Mouse (Mus musculus): ENCODE results near the gene Npm3. TPM values are rescaled to one million over a fixed set of nuclear protein-coding genes. Genes with fewer than 3 reads are reported as not detected.
A peak's percentile ranks its signal among the peaks of the same experiment; 100 is the strongest.

The Npm3 gene
- total and polyA plus RNA-seq, 2 experiments from 2014 or later, result 7.8 to 34.7 TPM

DNA sequence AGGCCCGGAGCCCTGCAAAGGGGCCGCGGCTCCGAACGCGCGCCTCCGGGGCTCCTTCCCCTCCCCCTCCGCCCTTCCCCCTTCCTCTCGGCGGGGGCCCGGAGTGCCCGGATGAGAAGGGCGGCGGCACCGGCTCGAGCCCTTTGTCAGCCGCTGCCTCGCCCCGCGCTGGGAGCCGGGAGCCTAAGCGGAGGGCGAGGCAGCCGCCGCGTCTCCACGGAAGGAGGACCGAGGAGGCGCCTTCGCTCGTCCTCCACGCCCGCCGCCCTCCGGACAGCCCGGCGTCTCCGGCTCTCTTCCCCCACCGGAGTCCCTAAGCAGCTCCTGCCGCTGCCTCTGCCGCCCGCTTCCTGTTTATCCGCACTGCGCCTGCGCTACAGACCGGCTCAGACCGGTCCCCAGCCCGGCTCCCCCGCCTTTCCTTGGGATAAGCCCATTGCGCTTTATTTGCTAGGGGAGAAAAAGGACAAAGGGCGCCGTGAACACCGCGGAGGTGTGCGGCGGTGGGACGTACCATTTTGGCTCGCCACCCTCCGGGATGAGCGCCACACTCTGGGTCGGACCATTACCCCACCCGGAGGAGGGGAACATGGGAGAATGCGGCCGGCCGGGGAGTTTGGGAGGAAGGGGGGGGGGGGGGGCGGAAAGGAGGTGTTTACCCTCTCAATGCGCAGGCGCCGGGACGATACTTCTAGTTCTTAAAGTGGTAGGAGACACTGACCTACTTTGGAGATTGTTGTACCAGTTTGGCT is 34.0 kb upstream of the Npm3 start, which contains the start of gene Mgea5:
TSS of gene Mgea5 (minus strand) at position 657 of the 752 bp plus-strand sequence.
- Histone ChIP-seq H3K9ac (peak within 1 kb of the TSS; percentile 97), H3K27ac (ENCODE audit: low read depth, low read length) (peak within 1 kb of the TSS; percentile 100), H3K9me3 (ENCODE audit: low read length) (no peaks in the 10 kb centered on the region), H3K4me3 (ENCODE audit: low read depth, low read length) (peak within 1 kb of the TSS; percentile 100), H3K27me3 (ENCODE audit: insufficient read depth, low read length) (no peaks in the 10 kb centered on the region), H3K4me2 (ENCODE audit: low read depth) (peak within 1 kb of the TSS; percentile 52), H3K4me1 (ENCODE audit: insufficient read depth) (peaks cover 22% of the 10 kb centered on the region), H3K36me3 (ENCODE audit: insufficient read depth) (peaks cover 7% of the 10 kb centered on the region)
- ATAC-seq, result peak; percentile 96
- WGBS, result 3% methylated on average over 59 of the region's 71 CpGs
- peak; percentile 99 for DNase-seq
- peak; percentile 22; the same call in 1 of the 2 replicates for TF ChIP-seq CTCF (IDR thresholded peaks at IDR 0.05; ENCODE audit: low read depth)

DNA sequence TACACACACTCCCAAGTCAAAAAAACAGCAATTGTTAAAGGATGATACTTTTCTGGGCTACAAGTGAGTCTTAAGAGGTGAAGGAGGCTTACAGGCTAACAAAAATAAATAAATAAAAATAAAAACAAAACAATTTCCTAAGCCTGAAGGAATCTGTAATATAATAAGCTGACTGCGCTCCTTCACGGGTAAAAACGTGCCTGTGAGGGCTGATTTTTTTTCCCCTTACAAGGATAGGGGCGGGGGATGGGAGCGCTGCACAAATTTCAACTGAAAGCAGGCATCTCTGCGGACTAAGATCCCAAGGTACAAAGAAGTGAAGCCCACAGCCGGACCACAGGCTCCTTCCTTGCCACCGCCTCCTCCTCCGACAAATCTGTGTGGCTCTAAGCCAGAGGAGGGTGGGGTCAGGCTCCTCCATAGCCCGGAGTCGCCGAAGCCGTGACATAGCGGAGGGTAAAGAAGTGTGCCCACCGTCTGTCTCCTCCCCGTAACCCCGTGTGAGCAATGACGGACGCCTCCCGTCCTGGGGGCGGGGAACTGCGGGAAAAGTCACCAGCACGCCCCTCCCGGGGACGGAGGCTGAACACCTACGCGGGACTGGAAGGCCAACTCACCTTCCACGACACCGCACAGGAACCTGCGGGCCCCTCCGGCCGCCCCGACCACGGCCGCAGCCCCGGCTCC is 33.1 kb upstream of the Npm3 start:
- peak; percentile 59 for DNase-seq

DNA sequence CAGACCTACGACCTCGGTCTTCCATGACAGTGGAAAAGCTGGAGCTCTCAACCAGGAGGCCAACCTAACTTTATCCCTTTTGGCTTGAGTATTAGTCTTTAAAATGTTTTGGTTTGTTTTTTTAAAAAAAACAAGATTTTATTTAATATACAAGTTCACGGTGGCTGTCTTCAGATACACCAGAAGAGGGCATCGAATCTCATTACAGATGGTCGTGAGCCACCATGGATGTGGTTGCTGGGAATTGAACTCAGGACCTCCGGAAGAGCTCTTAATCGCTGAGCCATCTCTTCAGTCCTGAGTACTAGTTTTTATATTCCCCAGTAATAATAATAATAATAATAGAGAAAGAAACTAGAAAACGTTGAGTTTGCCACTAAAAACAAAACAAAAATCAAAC is 32.3 kb upstream of the Npm3 start:
- H3K36me3 ChIP-seq (ENCODE audit: insufficient read depth), result peaks cover 18% of the 10 kb centered on the region
- H3K9ac ChIP-seq, result peak overlapping the region; percentile 97; the same call in 1 of the 2 replicates
- TF ChIP-seq CTCF (IDR thresholded peaks at IDR 0.05; ENCODE audit: low read depth), result 0 out of 2 replicates have a peak, but pooled peaks have one; percentile 17
- WGBS, result 53% methylated on average over 8 of the region's 8 CpGs
- H3K27ac ChIP-seq (ENCODE audit: low read depth, low read length), result no peak overlapping the region
- H3K9me3 ChIP-seq (ENCODE audit: low read length), result no peaks in the 10 kb centered on the region
- H3K4me3 ChIP-seq (ENCODE audit: low read depth, low read length), result peak overlapping the region; percentile 100
- peaks cover 22% of the 10 kb centered on the region for H3K4me1 ChIP-seq (ENCODE audit: insufficient read depth)
- H3K27me3 ChIP-seq (ENCODE audit: insufficient read depth, low read length), result no peaks in the 10 kb centered on the region
- no peak for ATAC-seq
- H3K4me2 ChIP-seq (ENCODE audit: low read depth), result peak overlapping the region; percentile 51
- DNase-seq, result no peak

More for the DNA sequence above, 33.1 kb upstream of the Npm3 start:
- ATAC-seq, result peak; percentile 14
- peak overlapping the region; percentile 100 for H3K27ac ChIP-seq (ENCODE audit: low read depth, low read length)
- H3K9ac ChIP-seq, result peak overlapping the region; percentile 97
- H3K27me3 ChIP-seq (ENCODE audit: insufficient read depth, low read length), result no peaks in the 10 kb centered on the region
- peaks cover 22% of the 10 kb centered on the region for H3K4me1 ChIP-seq (ENCODE audit: insufficient read depth)
- peak overlapping the region; percentile 51 for H3K4me2 ChIP-seq (ENCODE audit: low read depth)
- H3K36me3 ChIP-seq (ENCODE audit: insufficient read depth), result peaks cover 14% of the 10 kb centered on the region
- peak overlapping the region; percentile 100 for H3K4me3 ChIP-seq (ENCODE audit: low read depth, low read length)
- H3K9me3 ChIP-seq (ENCODE audit: low read length), result no peaks in the 10 kb centered on the region
- WGBS, result under 1% methylated on average over 34 of the region's 36 CpGs
- no peak for TF ChIP-seq CTCF (IDR thresholded peaks at IDR 0.05; ENCODE audit: low read depth)

DNA sequence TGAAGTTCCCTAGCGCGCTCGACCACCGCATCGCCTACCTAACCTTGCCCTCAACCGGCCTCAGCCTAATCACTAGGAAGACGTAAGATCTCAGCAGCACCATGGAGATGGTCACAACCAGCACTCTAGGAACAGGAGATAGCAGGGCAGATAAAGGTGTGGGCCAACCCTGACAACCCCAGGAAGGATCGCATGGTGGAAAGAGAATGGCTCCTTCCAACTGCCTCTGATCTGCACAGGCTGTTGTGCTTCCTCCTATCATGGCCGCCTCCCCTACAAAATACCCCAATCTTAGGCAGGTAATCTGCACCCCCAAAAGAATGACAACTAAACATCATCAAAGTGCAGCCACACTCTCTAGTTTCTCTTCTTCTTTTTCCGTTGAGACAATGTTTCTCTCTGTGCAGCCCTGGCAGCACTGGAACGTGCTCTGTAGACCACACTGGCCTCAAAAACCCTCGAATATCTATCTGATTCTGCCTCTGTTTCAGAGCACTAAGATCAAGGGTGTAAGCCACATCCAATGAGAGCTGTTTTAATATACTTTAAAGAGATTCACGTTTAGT is 31.0 kb upstream of the Npm3 start:
- no peaks in the 10 kb centered on the region for H3K27me3 ChIP-seq (ENCODE audit: insufficient read depth, low read length)
- peaks cover 22% of the 10 kb centered on the region for H3K4me1 ChIP-seq (ENCODE audit: insufficient read depth)
- peak overlapping the region; percentile 100; the same call in 1 of the 2 replicates for H3K4me3 ChIP-seq (ENCODE audit: low read depth, low read length)
- ATAC-seq (no peak), DNase-seq (no peak)
- H3K36me3 ChIP-seq (ENCODE audit: insufficient read depth), result peaks cover 27% of the 10 kb centered on the region
- peak overlapping the region; percentile 51 for H3K4me2 ChIP-seq (ENCODE audit: low read depth)
- WGBS, result 89% methylated on average over 13 of the region's 13 CpGs
- H3K9me3 ChIP-seq (ENCODE audit: low read length), result no peaks in the 10 kb centered on the region
- H3K9ac ChIP-seq, result no peak overlapping the region
- H3K27ac ChIP-seq (ENCODE audit: low read depth, low read length), result no peak overlapping the region
- no peak for TF ChIP-seq CTCF (IDR thresholded peaks at IDR 0.05; ENCODE audit: low read depth)

DNA sequence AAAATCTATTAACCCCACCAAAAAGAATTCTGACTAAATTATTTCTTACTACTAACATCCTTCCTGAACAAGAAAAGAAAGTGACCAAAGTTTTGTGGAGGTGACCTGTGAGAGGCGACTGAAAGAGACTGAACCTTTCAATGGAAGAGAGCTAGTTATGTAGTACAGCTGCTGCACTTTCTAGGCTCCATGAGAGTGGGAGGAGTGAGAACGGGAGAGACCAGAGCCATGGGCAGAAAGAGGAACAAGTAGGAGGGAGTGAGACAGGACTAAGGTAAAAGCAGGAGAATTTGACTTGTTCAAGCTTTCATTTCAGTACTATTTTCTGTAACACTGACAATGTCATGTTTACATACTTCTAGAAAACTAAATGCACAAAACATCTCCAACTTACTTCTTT is 26.1 kb upstream of the Npm3 start:
- Histone ChIP-seq H3K9me3 (ENCODE audit: low read length) (no peaks in the 10 kb centered on the region), H3K36me3 (ENCODE audit: insufficient read depth) (peaks cover 69% of the 10 kb centered on the region), H3K4me3 (ENCODE audit: low read depth, low read length) (no peak overlapping the region), H3K27me3 (ENCODE audit: insufficient read depth, low read length) (no peaks in the 10 kb centered on the region), H3K27ac (ENCODE audit: low read depth, low read length) (no peak overlapping the region), H3K4me2 (ENCODE audit: low read depth) (no peak overlapping the region), H3K9ac (no peak overlapping the region), H3K4me1 (ENCODE audit: insufficient read depth) (0 out of 2 replicates have a peak, but pooled peaks cover 10% of the 10 kb centered on the region)
- TF ChIP-seq CTCF (IDR thresholded peaks at IDR 0.05; ENCODE audit: low read depth), result no peak
- DNase-seq, result no peak
- no peak for ATAC-seq
- WGBS, result 82% methylated on average over 2 of the region's 2 CpGs

DNA sequence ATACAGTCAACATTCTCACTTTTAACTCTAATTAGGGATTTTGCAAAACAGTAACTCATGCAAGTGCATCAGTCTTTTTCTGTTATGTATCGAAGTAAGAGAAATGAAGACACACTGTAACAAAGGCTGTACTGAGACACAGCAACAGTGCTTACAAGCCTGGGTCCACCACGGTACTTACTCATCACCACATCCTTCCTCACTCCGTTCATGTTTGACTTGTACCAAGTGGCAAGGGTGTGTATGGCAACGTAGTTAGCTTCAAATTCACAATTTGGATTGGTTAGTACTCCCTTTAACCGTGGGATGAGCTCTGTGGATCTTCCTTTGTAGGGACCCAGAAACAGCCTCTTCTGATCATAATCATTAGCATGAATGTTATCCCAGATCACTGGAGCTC is 22.1 kb upstream of the Npm3 start:
- Histone ChIP-seq H3K4me2 (ENCODE audit: low read depth) (no peak overlapping the region), H3K27me3 (ENCODE audit: insufficient read depth, low read length) (no peaks in the 10 kb centered on the region), H3K9me3 (ENCODE audit: low read length) (no peaks in the 10 kb centered on the region), H3K9ac (no peak overlapping the region), H3K4me3 (ENCODE audit: low read depth, low read length) (no peak overlapping the region), H3K36me3 (ENCODE audit: insufficient read depth) (peaks cover 85% of the 10 kb centered on the region), H3K4me1 (ENCODE audit: insufficient read depth) (no peaks in the 10 kb centered on the region), H3K27ac (ENCODE audit: low read depth, low read length) (no peak overlapping the region)
- TF ChIP-seq CTCF (IDR thresholded peaks at IDR 0.05; ENCODE audit: low read depth), result no peak
- ATAC-seq (no peak), DNase-seq (no peak)
- 93% methylated on average over 5 of the region's 5 CpGs for WGBS
